Mouse (Mus musculus): ENCODE data around the gene Actl10.

GRCm38 (mm10) chr2:154571976-154572375 is 20.4 kb downstream of the Actl10 start:
- no peak for TF ChIP-seq CTCF (IDR thresholded peaks at IDR 0.05; ENCODE audit: extremely low read depth, insufficient read depth, low read length)
- no peak for TF ChIP-seq POLR2A (IDR thresholded peaks at IDR 0.05; ENCODE audit: extremely low read depth, insufficient read depth, low read length)

Measured in cortical plate, adult 2 months (tissue).